Mouse (Mus musculus): ENCODE measurements around the gene Rybp. TPM values are rescaled to one million over a fixed set of nuclear protein-coding genes. Genes with fewer than 3 reads are reported as not detected.

Rybp gene
- polyA plus RNA-seq, 1 experiment from 2014 or later, result 17.9 TPM

DNA sequence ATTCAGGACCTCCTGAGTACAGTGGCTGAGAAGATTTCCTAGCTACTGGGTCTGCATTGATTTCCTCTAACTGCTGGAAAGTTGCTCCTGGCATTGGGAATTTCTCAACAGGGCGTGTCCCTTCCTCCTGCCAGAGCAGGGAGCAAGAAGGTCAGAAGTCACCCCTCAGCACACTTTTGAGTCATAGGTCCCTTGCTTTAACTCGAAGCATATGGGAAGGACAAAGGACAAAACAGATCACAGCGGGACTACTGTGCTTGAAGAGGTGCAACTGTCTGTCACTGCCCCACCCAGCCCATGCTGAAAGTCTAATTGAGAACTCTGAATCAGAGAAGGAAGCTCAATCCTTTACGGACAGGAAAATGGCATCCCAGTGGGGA is 106.4 kb downstream of the Rybp start:
- WGBS, result 65% methylated on average over 4 of the region's 4 CpGs
- Histone ChIP-seq H3K9ac (no peak overlapping the region), H3K4me1 (replicated peaks) (no peaks in the 10 kb centered on the region), H3K27me3 (peaks cover 6% of the 10 kb centered on the region; the same call in 1 of the 2 replicates), H3K27ac (replicated peaks) (no peak overlapping the region), H3K9me3 (no peaks in the 10 kb centered on the region), H3K36me3 (no peaks in the 10 kb centered on the region), H3K4me3 (no peak overlapping the region), H3K4me2 (no peak overlapping the region)
- no peak for ATAC-seq (ENCODE audit: low FRiP score, low read depth)

DNA sequence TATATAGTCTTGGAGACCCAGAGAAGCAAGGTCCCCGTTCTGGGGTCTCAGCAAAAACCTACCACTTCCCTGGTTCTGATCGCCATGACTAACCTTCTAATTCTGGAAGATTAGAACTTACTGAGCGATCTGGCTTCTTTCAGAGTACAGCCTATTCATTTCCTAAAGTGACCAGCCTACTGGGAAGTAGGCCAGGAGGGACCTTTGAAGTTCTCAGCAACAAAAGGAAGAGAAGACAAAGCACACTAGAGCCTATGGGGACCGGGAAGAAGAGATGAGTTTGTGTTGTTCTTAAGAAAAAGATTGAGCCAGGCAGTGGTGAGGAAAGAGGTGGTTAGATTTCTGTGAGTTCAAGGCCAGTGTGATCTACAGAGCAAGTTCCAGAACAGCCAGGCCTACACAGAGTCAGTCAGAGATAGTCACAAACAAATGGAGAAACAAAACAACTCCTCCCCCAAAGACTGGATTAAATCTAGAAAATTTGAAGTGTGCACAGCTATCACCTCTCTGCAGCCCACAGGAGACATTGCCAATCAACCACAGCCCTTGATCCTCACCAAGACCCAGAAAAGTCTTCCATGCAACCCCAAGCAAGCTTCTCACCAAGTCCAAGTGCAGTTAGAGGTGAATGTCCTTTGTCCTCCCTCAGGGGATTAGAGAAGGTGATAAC is 106.9 kb downstream of the Rybp start:
- Histone ChIP-seq H3K4me3 (no peak overlapping the region), H3K27ac (replicated peaks) (no peak overlapping the region), H3K4me1 (replicated peaks) (no peaks in the 10 kb centered on the region), H3K4me2 (no peak overlapping the region), H3K9ac (no peak overlapping the region), H3K9me3 (no peaks in the 10 kb centered on the region), H3K36me3 (no peaks in the 10 kb centered on the region), H3K27me3 (peaks cover 6% of the 10 kb centered on the region; the same call in 1 of the 2 replicates)
- 63% methylated on average over 4 of the region's 4 CpGs for WGBS
- no peak for ATAC-seq (ENCODE audit: low FRiP score, low read depth)

DNA sequence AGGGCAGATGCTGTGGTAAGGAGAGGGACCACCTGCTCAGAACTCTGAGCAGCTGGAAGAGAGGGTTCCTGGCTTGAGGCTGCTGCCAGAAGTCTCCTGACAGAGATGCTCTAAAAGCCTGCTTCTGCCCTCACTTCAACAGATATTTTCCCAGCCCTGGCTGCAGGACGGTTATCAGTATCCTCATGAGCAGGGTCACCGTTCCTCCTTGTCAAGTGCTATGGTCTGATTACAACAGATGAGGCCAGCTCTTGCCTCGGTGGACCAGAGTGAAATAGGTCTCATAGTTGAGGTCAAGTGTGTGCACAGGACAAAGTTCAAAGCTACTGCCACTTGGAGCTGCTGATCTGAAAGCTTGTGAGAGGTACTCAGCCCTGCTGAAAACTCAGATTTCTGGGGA is 108.5 kb downstream of the Rybp start:
- Histone ChIP-seq H3K27ac (replicated peaks) (no peak overlapping the region), H3K4me3 (no peak overlapping the region)
- 82% methylated on average over 3 of the region's 3 CpGs for WGBS

More for the DNA sequence above, 108.5 kb downstream of the Rybp start:
- Histone ChIP-seq H3K27me3 (peaks cover 6% of the 10 kb centered on the region; the same call in 1 of the 2 replicates), H3K9ac (no peak overlapping the region), H3K9me3 (no peaks in the 10 kb centered on the region), H3K36me3 (no peaks in the 10 kb centered on the region), H3K4me1 (replicated peaks) (no peaks in the 10 kb centered on the region), H3K4me2 (no peak overlapping the region)
- no peak for ATAC-seq (ENCODE audit: low FRiP score, low read depth)

All from hindbrain, embryonic 15.5 days (tissue).